Mouse (Mus musculus) testis, postnatal 14 days (tissue): ENCODE results near the gene Cox4i2.

Experiments
- DNase-seq: peaks from one replicate; pipeline ENCODE4 v3.0.0; 2021; ENCODE audit warnings: low spot score

Gene Cox4i2

GRCm38 (mm10) chr2:152800762-152801113 is 46.8 kb downstream of the Cox4i2 start:
- DNase-seq = no peak

GRCm38 (mm10) chr2:152802303-152802702 is 48.3 kb downstream of the Cox4i2 start:
- no peak for DNase-seq

GRCm38 (mm10) chr2:152803081-152803480 is 49.1 kb downstream of the Cox4i2 start:
- DNase-seq = no peak

- DNase-seq = no peak
Observed at GRCm38 (mm10) chr2:152804408-152805110, 50.6 kb downstream of the Cox4i2 start.

GRCm38 (mm10) chr2:152805111-152805490 is 51.1 kb downstream of the Cox4i2 start:
- DNase-seq = no peak

- DNase-seq = no peak
Observed at GRCm38 (mm10) chr2:152806037-152806436, 52.1 kb downstream of the Cox4i2 start.

GRCm38 (mm10) chr2:152808178-152808577 is 54.2 kb downstream of the Cox4i2 start:
- no peak for DNase-seq

- no peak for DNase-seq
Observed at GRCm38 (mm10) chr2:152810158-152810941, 56.4 kb downstream of the Cox4i2 start.

- DNase-seq = no peak
Observed at GRCm38 (mm10) chr2:152811336-152812165, 57.6 kb downstream of the Cox4i2 start.

- no peak for DNase-seq
Observed at GRCm38 (mm10) chr2:152813232-152813631, 59.3 kb downstream of the Cox4i2 start.

GRCm38 (mm10) chr2:152814213-152814874 is 60.4 kb downstream of the Cox4i2 start:
- DNase-seq = no peak
